In genomic region chr12:83179860-83180259, GRCm38 (mm10) we compare ENCODE assay signal across 23 mouse cellular contexts.
"Had no signal": no experiment of that assay in that cellular context is flagged by ENCODE, and none has a peak within 500 bp of the region (broad histone marks: within the 10 kb centered on the region; RNA-seq: fewer than 3 reads in every experiment).

No protein-coding gene starts in this region.

- H3K27ac ChIP-seq: gastrocnemius, adult 2 months; heart, embryonic 10.5 days; hindbrain, embryonic 10.5 days; hindbrain, embryonic 12.5 days; hindbrain, embryonic 14.5 days; intestine, embryonic 15.5 days; left cerebral cortex, adult 2 months; limb, embryonic 10.5 days; limb, embryonic 12.5 days; liver, embryonic 13.5 days had no signal

- H3K4me1 ChIP-seq: heart, embryonic 12.5 days; hindbrain, embryonic 12.5 days; intestine, embryonic 15.5 days; limb, embryonic 10.5 days; limb, embryonic 12.5 days; liver, embryonic 13.5 days had no signal

- H3K27me3 ChIP-seq: heart, embryonic 12.5 days; hindbrain, embryonic 12.5 days; intestine, embryonic 15.5 days; limb, embryonic 12.5 days had no signal

- DNase-seq: gastrocnemius, adult 2 months; gastrocnemius, postnatal 10 days; gastrocnemius, postnatal 25 days; heart, adult 18-20 months; heart, postnatal 10 days; heart, postnatal 4 days; kidney, adult 18-20 months; kidney, adult 8-10 months; kidney, postnatal 10 days; kidney, postnatal 25 days; kidney, postnatal 4 days; liver; liver, embryonic 13.5 days had no signal

- H3K4me3 ChIP-seq: gastrocnemius, adult 2 months; heart, embryonic 10.5 days; heart, embryonic 12.5 days; hindbrain, embryonic 10.5 days; hindbrain, embryonic 12.5 days; intestine, embryonic 15.5 days; layer of hippocampus, adult 2 months; left cerebral cortex, adult 2 months; limb, embryonic 10.5 days; limb, embryonic 12.5 days; liver, embryonic 13.5 days had no signal
